Mouse (Mus musculus): ENCODE results near the gene Cryzl1. TPM values are rescaled to one million over a fixed set of nuclear protein-coding genes. Genes with fewer than 3 reads are reported as not detected.

Gene Cryzl1
- total RNA-seq (2021), result 10 to 100 TPM; 12.1 to 20.0 TPM
- long read RNA-seq, experiment 1, transcript Cryzl1-201 (13 exons, 1,965 nt), result major isoform, 29 of 44 reads
- long read RNA-seq, experiment 1, partial matches to known transcripts, result 9 of 44 reads
- long read RNA-seq, experiment 1, other reads (novel, unspliced or antisense), result 5 of 44 reads
- long read RNA-seq, experiment 2, transcript Cryzl1-201 (13 exons, 1,965 nt), result major isoform, 25 of 30 reads
- long read RNA-seq, experiment 2, partial matches to known transcripts, result 1 of 30 reads
- long read RNA-seq, experiment 2, other reads (novel, unspliced or antisense), result 3 of 30 reads

GRCm38 (mm10) chr16:91728123-91729065 lies at the start of gene Cryzl1:
Cryzl1 (minus strand) TSS chr16:91728975.
- DNase-seq, result peak; percentile 99

- DNase-seq, result no peak
Measured at GRCm38 (mm10) chr16:91772586-91772985, 43.8 kb upstream of the Cryzl1 start.

- no peak for DNase-seq
Measured at GRCm38 (mm10) chr16:91771334-91771733, 42.6 kb upstream of the Cryzl1 start.

GRCm38 (mm10) chr16:91770662-91771061 lies 41.9 kb upstream of the Cryzl1 start:
- DNase-seq, result no peak

- DNase-seq, result no peak
Measured at GRCm38 (mm10) chr16:91769911-91770310, 41.1 kb upstream of the Cryzl1 start.

GRCm38 (mm10) chr16:91768586-91768985 lies 39.8 kb upstream of the Cryzl1 start:
- DNase-seq, result peak; percentile 65

- peak; percentile 83 for DNase-seq
Measured at GRCm38 (mm10) chr16:91767165-91767701, 38.5 kb upstream of the Cryzl1 start.

- DNase-seq, result no peak
Measured at GRCm38 (mm10) chr16:91765816-91766210, 37.0 kb upstream of the Cryzl1 start.

- DNase-seq, result no peak
Measured at GRCm38 (mm10) chr16:91765121-91765815, 36.5 kb upstream of the Cryzl1 start.

- no peak for DNase-seq
Measured at GRCm38 (mm10) chr16:91764414-91764813, 35.6 kb upstream of the Cryzl1 start.

- no peak for DNase-seq
Measured at GRCm38 (mm10) chr16:91763975-91764374, 35.2 kb upstream of the Cryzl1 start.

- no peak for DNase-seq
Measured at GRCm38 (mm10) chr16:91762476-91762875, 33.7 kb upstream of the Cryzl1 start.

- no peak for DNase-seq
Measured at GRCm38 (mm10) chr16:91761761-91762160, 33.0 kb upstream of the Cryzl1 start.

- DNase-seq, result no peak
Measured at GRCm38 (mm10) chr16:91761202-91761601, 32.4 kb upstream of the Cryzl1 start.

GRCm38 (mm10) chr16:91754957-91755356 lies 26.2 kb upstream of the Cryzl1 start:
- DNase-seq, result no peak

GRCm38 (mm10) chr16:91753611-91754010 lies 24.8 kb upstream of the Cryzl1 start:
- no peak for DNase-seq

- DNase-seq, result no peak
Measured at GRCm38 (mm10) chr16:91751644-91752385, 23.0 kb upstream of the Cryzl1 start.

GRCm38 (mm10) chr16:91747567-91747966 lies 18.8 kb upstream of the Cryzl1 start:
- no peak for DNase-seq

- DNase-seq, result no peak
Measured at GRCm38 (mm10) chr16:91746101-91746950, 17.6 kb upstream of the Cryzl1 start.

- DNase-seq, result no peak
Measured at GRCm38 (mm10) chr16:91743055-91743454, 14.3 kb upstream of the Cryzl1 start.

GRCm38 (mm10) chr16:91740918-91741255 lies 12.1 kb upstream of the Cryzl1 start:
- no peak for DNase-seq

All from gastrocnemius, postnatal 25 days (tissue).